Mouse (Mus musculus) embryonic facial prominence, embryonic 13.5 days (tissue): ENCODE measurements at regions not wholly inside any gene's neighbourhood (a gene's known extent, or its start where the extent isn't known, plus 50 kb on each side); places are given as distances from the start of the nearest gene placed in this dataset.

Experiments
- ATAC-seq: fragments of 200-750 bp; cut with Nextera tagmentation; 2 replicates; pipeline ENCODE4 v1.8.0; 2017; ENCODE audit warnings: low read depth; ENCODE audit not compliant: insufficient number of reproducible peaks, insufficient read depth, low FRiP score, low TSS enrichment
- H3K27ac ChIP-seq: fragments of 300-500 bp; sonication (generic); 2 replicates; pipeline ENCODE4 v1.5.1; 2015; ENCODE audit warnings: moderate library complexity, mild to moderate bottlenecking, inconsistent platforms
- H3K27me3 ChIP-seq: fragments of 300-500 bp; sonication (generic); 2 replicates; pipeline ENCODE4 v1.6.1; 2015; ENCODE audit warnings: mild to moderate bottlenecking, inconsistent platforms
- H3K36me3 ChIP-seq: fragments of 300-500 bp; sonication (generic); 2 replicates; pipeline ENCODE4 v1.6.1; 2015; ENCODE audit warnings: mild to moderate bottlenecking, inconsistent platforms
- H3K4me1 ChIP-seq: fragments of 300-500 bp; sonication (generic); 2 replicates; pipeline ENCODE4 v1.6.1; 2015; ENCODE audit warnings: inconsistent platforms
- H3K4me2 ChIP-seq: fragments of 300-500 bp; sonication (generic); 2 replicates; pipeline ENCODE4 v1.6.1; 2015; ENCODE audit warnings: moderate library complexity, mild to moderate bottlenecking, inconsistent platforms
- H3K4me3 ChIP-seq: fragments of 300-500 bp; sonication (generic); 2 replicates; pipeline ENCODE4 v1.5.1; 2015; ENCODE audit warnings: mild to moderate bottlenecking, inconsistent platforms
- H3K9ac ChIP-seq: fragments of 300-500 bp; sonication (generic); 2 replicates; pipeline ENCODE4 v1.6.1; 2015; ENCODE audit warnings: mild to moderate bottlenecking, inconsistent platforms
- H3K9me3 ChIP-seq: fragments of 300-500 bp; sonication (generic); 2 replicates; pipeline ENCODE4 v1.6.1; 2016; ENCODE audit warnings: inconsistent platforms
- WGBS: fragments of 180-500 bp; shearing (Covaris S2); methylation state at CpG from one replicate; pipeline ENCODE4 v1.1.7; 2015; ENCODE audit warnings: mixed read lengths; 5-methylcytosine and 5-hydroxymethylcytosine counted together

GRCm38 (mm10) chr3:38820787-38821186 lies 66.0 kb upstream of the Fat4 start:
- Histone ChIP-seq H3K27ac (no peak overlapping the region), H3K4me3 (no peak overlapping the region), H3K9ac (no peak overlapping the region), H3K4me1 (peaks cover 11% of the 10 kb centered on the region), H3K27me3 (no peaks in the 10 kb centered on the region), H3K4me2 (0 out of 2 replicates have a peak overlapping the region, but pooled peaks have one; percentile 5), H3K36me3 (no peaks in the 10 kb centered on the region), H3K9me3 (no peaks in the 10 kb centered on the region)
- ATAC-seq: no peak
- WGBS: 40% methylated on average over 9 of the region's 9 CpGs

DNA sequence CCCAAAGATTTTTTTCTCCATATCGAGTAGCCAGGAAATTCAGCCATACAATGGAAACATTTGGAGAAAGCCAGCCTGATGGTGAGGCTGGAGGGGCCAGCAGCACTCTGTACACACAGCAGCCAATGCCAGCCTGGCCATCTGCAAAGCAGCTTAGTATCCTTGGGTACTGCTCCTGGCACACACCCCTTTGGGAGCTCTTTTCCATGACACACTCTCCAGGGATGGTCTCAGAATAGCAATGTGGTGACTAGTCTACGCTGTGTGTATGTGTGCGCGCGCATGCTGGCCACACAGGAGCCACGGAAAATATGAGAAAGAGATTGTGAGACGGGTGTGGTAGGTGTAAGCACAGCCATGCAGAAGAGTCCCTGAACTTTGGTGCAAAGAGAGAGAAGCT lies 66.4 kb upstream of the Fat4 start:
- Histone ChIP-seq H3K9ac (no peak overlapping the region), H3K4me1 (peaks cover 11% of the 10 kb centered on the region), H3K36me3 (no peaks in the 10 kb centered on the region), H3K9me3 (no peaks in the 10 kb centered on the region), H3K27me3 (no peaks in the 10 kb centered on the region), H3K4me3 (no peak overlapping the region), H3K4me2 (no peak overlapping the region), H3K27ac (no peak overlapping the region)
- ATAC-seq: no peak
- 80% methylated on average over 7 of the region's 7 CpGs for WGBS

DNA sequence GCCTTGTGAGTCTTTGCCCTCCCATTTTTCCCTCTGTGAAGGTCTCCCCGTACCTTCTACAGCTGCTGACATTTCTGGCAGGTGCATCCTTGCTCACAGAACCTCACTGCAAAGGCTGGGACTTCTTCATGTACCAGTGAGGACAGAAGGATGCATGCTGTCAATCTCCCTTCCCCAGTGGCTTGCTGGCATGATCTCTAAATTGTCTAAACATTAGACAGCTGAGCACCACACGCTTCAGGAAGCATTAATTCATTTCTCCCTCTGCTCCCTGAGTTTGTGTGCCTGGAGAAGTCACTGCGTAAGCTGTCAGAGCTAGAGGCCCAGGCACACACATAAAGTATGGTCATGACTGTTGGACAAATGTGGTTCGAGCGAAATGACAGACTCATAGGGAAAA lies 69.1 kb upstream of the Fat4 start:
- Histone ChIP-seq H3K4me2 (no peak overlapping the region), H3K9ac (no peak overlapping the region), H3K36me3 (no peaks in the 10 kb centered on the region), H3K27me3 (no peaks in the 10 kb centered on the region), H3K27ac (no peak overlapping the region), H3K9me3 (no peaks in the 10 kb centered on the region), H3K4me3 (no peak overlapping the region), H3K4me1 (peaks cover 11% of the 10 kb centered on the region)
- WGBS: 87% methylated on average over 5 of the region's 5 CpGs
- ATAC-seq: no peak

DNA sequence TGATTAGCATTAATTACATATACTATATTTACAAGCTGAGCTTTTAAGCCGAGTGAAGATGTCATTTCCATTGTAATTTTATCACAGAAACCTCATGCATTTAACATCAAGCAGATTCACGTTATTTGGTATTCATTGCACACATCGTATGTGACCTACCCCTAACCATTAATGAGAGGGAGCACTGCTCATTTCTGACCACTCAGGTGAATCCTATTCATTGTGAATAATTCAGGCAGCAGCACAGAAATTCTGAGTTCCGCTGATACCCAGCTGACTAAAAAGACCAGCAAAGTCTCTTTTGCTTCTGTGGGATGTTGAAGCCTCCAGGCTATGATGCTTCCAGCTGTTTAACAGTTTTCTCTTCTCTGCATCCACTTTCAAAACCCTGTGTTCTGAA lies 74.3 kb upstream of the Fat4 start:
- no peak overlapping the region for H3K4me2 ChIP-seq
- peaks cover 2% of the 10 kb centered on the region for H3K4me1 ChIP-seq
- H3K27me3 ChIP-seq: no peaks in the 10 kb centered on the region
- 77% methylated on average over 4 of the region's 4 CpGs for WGBS
- no peak overlapping the region for H3K27ac ChIP-seq
- no peak overlapping the region for H3K4me3 ChIP-seq
- H3K9me3 ChIP-seq: no peaks in the 10 kb centered on the region
- no peak for ATAC-seq
- no peaks in the 10 kb centered on the region for H3K36me3 ChIP-seq
- H3K9ac ChIP-seq: no peak overlapping the region

DNA sequence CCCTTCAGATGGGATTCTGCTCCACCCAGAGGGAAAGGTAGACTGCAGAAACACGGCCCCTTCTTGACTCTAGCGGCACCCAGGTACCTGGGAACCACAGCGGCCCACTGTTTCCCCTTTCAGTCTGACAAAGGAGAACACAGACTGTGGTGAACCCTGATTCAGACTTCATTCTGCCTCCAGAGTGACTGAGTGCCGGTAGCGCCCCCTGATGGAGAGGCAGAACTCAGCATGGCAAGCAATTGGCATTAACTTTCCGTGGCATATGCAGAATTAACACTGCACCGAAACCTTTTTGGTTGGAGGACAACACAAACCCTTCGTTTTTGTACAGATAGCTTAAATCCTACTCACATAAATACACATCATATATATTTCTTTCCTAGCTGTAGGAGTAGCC lies 75.1 kb upstream of the Fat4 start:
- no peaks in the 10 kb centered on the region for H3K36me3 ChIP-seq
- 88% methylated on average over 8 of the region's 8 CpGs for WGBS
- no peak overlapping the region for H3K4me3 ChIP-seq
- peaks cover 10% of the 10 kb centered on the region for H3K4me1 ChIP-seq
- no peaks in the 10 kb centered on the region for H3K9me3 ChIP-seq
- no peak for ATAC-seq
- H3K9ac ChIP-seq: no peak overlapping the region
- no peaks in the 10 kb centered on the region for H3K27me3 ChIP-seq
- H3K27ac ChIP-seq: no peak overlapping the region
- no peak overlapping the region for H3K4me2 ChIP-seq

- Histone ChIP-seq H3K4me2 (no peak overlapping the region), H3K9ac (no peak overlapping the region), H3K4me3 (no peak overlapping the region), H3K4me1 (peaks cover 27% of the 10 kb centered on the region), H3K36me3 (no peaks in the 10 kb centered on the region), H3K27me3 (no peaks in the 10 kb centered on the region), H3K9me3 (no peaks in the 10 kb centered on the region), H3K27ac (peak overlapping the region; percentile 57)
- WGBS: 22% methylated on average over 1 of the region's 1 CpGs
- ATAC-seq: peak; percentile 67; the same call in 1 of the 2 replicates
Observed at GRCm38 (mm10) chr3:38806469-38807055, 80.2 kb upstream of the Fat4 start.

GRCm38 (mm10) chr3:38806036-38806435 lies 80.7 kb upstream of the Fat4 start:
- Histone ChIP-seq H3K4me3 (no peak overlapping the region), H3K9ac (no peak overlapping the region), H3K9me3 (no peaks in the 10 kb centered on the region), H3K4me2 (no peak overlapping the region), H3K27me3 (no peaks in the 10 kb centered on the region), H3K4me1 (peaks cover 27% of the 10 kb centered on the region), H3K36me3 (no peaks in the 10 kb centered on the region), H3K27ac (peak overlapping the region; percentile 55)
- ATAC-seq: no peak
- WGBS: 42% methylated on average over 5 of the region's 5 CpGs

- no peak overlapping the region for H3K27ac ChIP-seq
- H3K36me3 ChIP-seq: no peaks in the 10 kb centered on the region
- H3K9me3 ChIP-seq: no peaks in the 10 kb centered on the region
- 86% methylated on average over 11 of the region's 11 CpGs for WGBS
- no peaks in the 10 kb centered on the region for H3K27me3 ChIP-seq
- H3K9ac ChIP-seq: no peak overlapping the region
- H3K4me2 ChIP-seq: no peak overlapping the region
- no peak overlapping the region for H3K4me3 ChIP-seq
- H3K4me1 ChIP-seq: peaks cover 6% of the 10 kb centered on the region; the same call in 1 of the 2 replicates
- no peak for ATAC-seq
Observed at GRCm38 (mm10) chr3:38795646-38796301, 91.0 kb upstream of the Fat4 start.

DNA sequence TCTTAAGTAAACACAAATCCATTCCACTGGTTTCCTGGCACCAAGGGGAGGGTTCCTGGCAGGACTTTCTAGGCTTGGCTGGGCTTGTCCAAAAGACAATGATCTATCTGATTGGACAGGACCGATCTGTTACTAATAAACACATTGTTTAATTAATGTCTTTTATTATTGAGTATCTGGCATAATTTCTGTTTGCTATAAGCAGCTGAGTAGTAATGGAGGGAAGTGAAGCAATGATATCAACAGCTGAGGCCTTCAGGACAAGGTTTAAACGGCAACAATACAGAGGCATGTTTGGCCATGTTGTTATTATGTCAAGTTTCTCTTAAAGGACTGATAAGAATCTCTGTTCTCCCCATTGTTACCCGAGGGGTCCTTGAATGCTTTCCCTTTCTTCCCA lies 93.5 kb upstream of the Fat4 start:
- H3K9me3 ChIP-seq: no peaks in the 10 kb centered on the region
- H3K4me3 ChIP-seq: no peak overlapping the region
- no peak overlapping the region for H3K4me2 ChIP-seq
- H3K9ac ChIP-seq: no peak overlapping the region
- no peaks in the 10 kb centered on the region for H3K36me3 ChIP-seq
- 78% methylated on average over 3 of the region's 3 CpGs for WGBS
- H3K27me3 ChIP-seq: no peaks in the 10 kb centered on the region
- no peaks in the 10 kb centered on the region for H3K4me1 ChIP-seq
- no peak overlapping the region for H3K27ac ChIP-seq
- ATAC-seq: no peak

- H3K4me3 ChIP-seq: no peak overlapping the region
- peaks cover 9% of the 10 kb centered on the region for H3K4me1 ChIP-seq
- ATAC-seq: no peak
- WGBS: 64% methylated on average over 2 of the region's 2 CpGs
- no peaks in the 10 kb centered on the region for H3K27me3 ChIP-seq
- no peak overlapping the region for H3K9ac ChIP-seq
- H3K27ac ChIP-seq: no peak overlapping the region
- H3K4me2 ChIP-seq: no peak overlapping the region
- no peaks in the 10 kb centered on the region for H3K36me3 ChIP-seq
- no peaks in the 10 kb centered on the region for H3K9me3 ChIP-seq
Observed at GRCm38 (mm10) chr3:38788751-38789150, 98.0 kb upstream of the Fat4 start.

DNA sequence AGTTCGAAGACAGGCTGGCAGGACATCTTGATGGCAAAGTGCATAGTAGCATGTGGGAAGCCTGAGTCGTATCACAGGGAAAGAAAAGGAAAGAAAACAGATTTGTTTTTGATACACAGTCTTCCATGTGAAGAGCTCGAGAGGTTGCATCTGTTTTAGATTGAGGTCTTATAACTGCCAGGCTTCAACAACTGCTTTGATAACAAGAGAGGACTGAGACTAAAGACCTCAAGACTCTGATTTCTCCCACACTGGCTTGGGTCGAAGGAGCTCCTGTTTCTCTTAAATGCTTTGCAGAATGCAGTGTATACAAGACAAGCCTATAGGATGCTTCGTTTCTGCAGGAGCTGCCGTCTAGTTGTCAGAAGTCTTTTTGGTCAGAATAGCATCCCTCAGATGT lies 103.0 kb upstream of the Fat4 start:
- H3K4me1 ChIP-seq: peaks cover 11% of the 10 kb centered on the region
- no peak overlapping the region for H3K4me2 ChIP-seq
- 32% methylated on average over 6 of the region's 6 CpGs for WGBS
- H3K9ac ChIP-seq: no peak overlapping the region
- H3K4me3 ChIP-seq: no peak overlapping the region
- no peaks in the 10 kb centered on the region for H3K27me3 ChIP-seq
- 0 out of 2 replicates have a peak overlapping the region, but pooled peaks have one; percentile 60 for H3K27ac ChIP-seq
- no peak for ATAC-seq
- H3K9me3 ChIP-seq: no peaks in the 10 kb centered on the region
- H3K36me3 ChIP-seq: no peaks in the 10 kb centered on the region

- H3K27ac ChIP-seq: no peak overlapping the region
- no peaks in the 10 kb centered on the region for H3K36me3 ChIP-seq
- H3K27me3 ChIP-seq: no peaks in the 10 kb centered on the region
- no peak overlapping the region for H3K4me2 ChIP-seq
- H3K4me3 ChIP-seq: no peak overlapping the region
- H3K9me3 ChIP-seq: no peaks in the 10 kb centered on the region
- 25% methylated on average over 3 of the region's 3 CpGs for WGBS
- ATAC-seq: no peak
- H3K9ac ChIP-seq: no peak overlapping the region
- peaks cover 11% of the 10 kb centered on the region for H3K4me1 ChIP-seq
Observed at GRCm38 (mm10) chr3:38783051-38783450, 103.7 kb upstream of the Fat4 start.
